Mouse (Mus musculus) embryonic facial prominence, embryonic 13.5 days (tissue): ENCODE data around the gene Rbm4. TPM values are rescaled to one million over a fixed set of nuclear protein-coding genes. Genes with fewer than 3 reads are reported as not detected.
A peak's percentile ranks its signal among the peaks of the same experiment; 100 is the strongest.
"Not testable (repeated sequence)": the region's sequence is repeated elsewhere in the genome, so short reads cannot be mapped to it uniquely, and the experiment has no call there.

Source experiments
- ATAC-seq: fragments of 200-750 bp; cut with Nextera tagmentation; 2 replicates; pipeline ENCODE4 v1.8.0; 2017; ENCODE audit warnings: low read depth; ENCODE audit not compliant: insufficient number of reproducible peaks, insufficient read depth, low FRiP score, low TSS enrichment
- H3K27ac ChIP-seq: fragments of 300-500 bp; sonication (generic); 2 replicates; pipeline ENCODE4 v1.5.1; 2015; ENCODE audit warnings: moderate library complexity, mild to moderate bottlenecking, inconsistent platforms
- H3K27me3 ChIP-seq: fragments of 300-500 bp; sonication (generic); 2 replicates; pipeline ENCODE4 v1.6.1; 2015; ENCODE audit warnings: mild to moderate bottlenecking, inconsistent platforms
- H3K36me3 ChIP-seq: fragments of 300-500 bp; sonication (generic); 2 replicates; pipeline ENCODE4 v1.6.1; 2015; ENCODE audit warnings: mild to moderate bottlenecking, inconsistent platforms
- H3K4me1 ChIP-seq: fragments of 300-500 bp; sonication (generic); 2 replicates; pipeline ENCODE4 v1.6.1; 2015; ENCODE audit warnings: inconsistent platforms
- H3K4me2 ChIP-seq: fragments of 300-500 bp; sonication (generic); 2 replicates; pipeline ENCODE4 v1.6.1; 2015; ENCODE audit warnings: moderate library complexity, mild to moderate bottlenecking, inconsistent platforms
- H3K4me3 ChIP-seq: fragments of 300-500 bp; sonication (generic); 2 replicates; pipeline ENCODE4 v1.5.1; 2015; ENCODE audit warnings: mild to moderate bottlenecking, inconsistent platforms
- H3K9ac ChIP-seq: fragments of 300-500 bp; sonication (generic); 2 replicates; pipeline ENCODE4 v1.6.1; 2015; ENCODE audit warnings: mild to moderate bottlenecking, inconsistent platforms
- H3K9me3 ChIP-seq: fragments of 300-500 bp; sonication (generic); 2 replicates; pipeline ENCODE4 v1.6.1; 2016; ENCODE audit warnings: inconsistent platforms
- WGBS: fragments of 180-500 bp; shearing (Covaris S2); methylation state at CpG from one replicate; pipeline ENCODE4 v1.1.7; 2015; ENCODE audit warnings: mixed read lengths; 5-methylcytosine and 5-hydroxymethylcytosine counted together
- polyA plus RNA-seq: library from polyadenylated mRNA; unstranded; fragments of >200 nt; fragmentation: Nextera tagmentation; extraction: Ambion mirVana; gene quantifications from 2 replicates; pipeline ENCODE4 v1.2.1, GENCODE M21; 2015

The Rbm4 gene
- polyA plus RNA-seq, 1 experiment from 2014 or later: 82.5 TPM

DNA sequence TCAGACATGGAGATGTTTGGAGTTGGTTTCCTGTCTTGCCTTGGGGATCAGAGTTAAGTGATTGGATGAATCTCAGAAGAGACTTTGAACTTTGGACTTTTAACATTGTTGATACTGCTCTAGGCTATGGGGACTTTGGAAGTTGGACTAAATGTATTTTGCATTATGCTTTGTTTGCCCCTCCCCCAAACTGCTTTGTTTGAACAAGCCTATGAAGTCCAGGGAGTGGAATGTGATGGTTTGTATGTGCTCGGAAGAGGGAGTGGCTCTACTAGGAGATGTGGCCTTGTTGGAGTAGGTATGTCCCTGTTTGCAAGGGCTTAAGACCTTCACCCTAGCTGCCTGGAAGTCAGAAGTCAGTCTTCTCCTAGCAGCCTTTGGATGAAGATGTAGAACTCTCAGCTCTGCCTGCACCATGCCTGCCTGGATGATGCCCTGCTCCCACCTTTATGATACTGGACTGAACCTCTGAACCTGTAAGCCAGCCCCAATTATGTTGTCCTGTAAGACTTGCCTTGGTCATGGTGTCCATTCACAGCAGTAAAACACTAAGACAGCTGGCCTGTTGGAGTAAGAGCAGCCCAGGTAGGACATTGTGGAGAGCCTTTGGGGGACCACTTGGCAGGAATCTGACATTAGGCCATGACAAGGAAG lies 23.6 kb upstream of the Rbm4 start:
- no peak overlapping the region for H3K4me3 ChIP-seq
- 0 out of 2 replicates have a peak, but pooled peaks cover 2% of the 10 kb centered on the region for H3K4me1 ChIP-seq
- WGBS: 63% methylated on average over 1 of the region's 1 CpGs
- ATAC-seq: no peak
- H3K4me2 ChIP-seq: no peak overlapping the region
- H3K27ac ChIP-seq: no peak overlapping the region
- no peaks in the 10 kb centered on the region; the same call in 1 of the 2 replicates for H3K9me3 ChIP-seq
- H3K9ac ChIP-seq: no peak overlapping the region
- no peaks in the 10 kb centered on the region for H3K36me3 ChIP-seq
- no peaks in the 10 kb centered on the region for H3K27me3 ChIP-seq

DNA sequence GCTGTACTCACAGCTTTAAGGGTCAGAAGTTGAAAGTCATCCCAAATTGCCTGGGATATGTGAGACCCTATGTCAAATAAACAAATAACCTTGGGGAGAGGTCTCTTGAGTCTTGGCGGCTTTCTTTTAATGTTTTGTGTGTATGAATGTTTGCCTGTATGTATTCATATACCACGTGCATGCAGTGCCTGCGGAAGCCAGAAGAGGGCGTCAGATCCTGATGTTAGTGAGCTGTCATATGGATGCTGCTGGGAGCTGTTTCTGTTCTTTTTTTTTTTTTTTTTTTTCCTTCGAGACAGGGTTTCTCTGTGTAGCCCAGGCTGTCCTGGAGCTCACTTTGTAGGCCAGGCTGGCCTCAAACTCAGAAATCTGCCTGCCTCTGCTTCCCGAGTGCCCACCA lies 19.3 kb upstream of the Rbm4 start:
- Histone ChIP-seq H3K9ac (no peak overlapping the region), H3K36me3 (no peaks in the 10 kb centered on the region), H3K4me3 (no peak overlapping the region), H3K27ac (no peak overlapping the region), H3K27me3 (no peaks in the 10 kb centered on the region), H3K4me1 (peaks cover 20% of the 10 kb centered on the region), H3K9me3 (no peaks in the 10 kb centered on the region; the same call in 1 of the 2 replicates), H3K4me2 (no peak overlapping the region)
- ATAC-seq: no peak
- 80% methylated on average over 6 of the region's 6 CpGs for WGBS

- H3K9me3 ChIP-seq, H3K27me3 ChIP-seq, H3K36me3 ChIP-seq, ATAC-seq: not testable (repeated sequence)
- H3K27ac ChIP-seq: peak overlapping the region; percentile 96
- H3K9ac ChIP-seq: peak overlapping the region; percentile 91
- peaks cover 26% of the 10 kb centered on the region for H3K4me1 ChIP-seq
- H3K4me2 ChIP-seq: peak overlapping the region; percentile 56
- 76% methylated on average over 8 of the region's 8 CpGs for WGBS
- peak overlapping the region; percentile 84 for H3K4me3 ChIP-seq
These were observed 18.7 kb upstream of the Rbm4 start for GRCm38 (mm10) chr19:4812334-4812949.

DNA sequence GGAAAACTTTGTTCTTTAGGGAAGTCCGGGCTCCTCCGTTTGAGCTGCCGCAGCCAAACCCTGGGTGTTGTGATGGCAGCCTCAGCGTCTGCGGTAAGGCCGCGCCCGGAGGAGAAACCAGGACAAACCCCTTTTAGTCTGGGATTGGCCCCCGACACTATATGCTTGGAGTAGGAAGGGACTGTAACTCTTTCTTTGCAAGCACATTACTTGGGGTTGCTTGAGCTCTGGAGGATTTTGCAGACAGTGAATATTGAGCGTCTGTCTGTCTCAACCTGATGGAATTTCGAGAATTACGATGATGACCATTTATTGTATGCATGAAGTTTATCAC lies 18.2 kb upstream of the Rbm4 start:
- Histone ChIP-seq H3K27ac (peak overlapping the region; percentile 96), H3K4me2 (peak overlapping the region; percentile 56), H3K9ac (peak overlapping the region; percentile 91), H3K9me3 (no peaks in the 10 kb centered on the region; the same call in 1 of the 2 replicates), H3K36me3 (0 out of 2 replicates have a peak, but pooled peaks cover 4% of the 10 kb centered on the region), H3K4me3 (peak overlapping the region; percentile 84), H3K4me1 (peaks cover 26% of the 10 kb centered on the region), H3K27me3 (no peaks in the 10 kb centered on the region)
- peak; percentile 38 for ATAC-seq
- WGBS: 5% methylated on average over 12 of the region's 12 CpGs

- peak; percentile 98 for ATAC-seq
- H3K36me3 ChIP-seq: 0 out of 2 replicates have a peak, but pooled peaks cover 4% of the 10 kb centered on the region
- H3K9ac ChIP-seq: peak within 1 kb of the TSS; percentile 91
- H3K4me2 ChIP-seq: peak within 1 kb of the TSS; percentile 75
- H3K27me3 ChIP-seq: no peaks in the 10 kb centered on the region
- peaks cover 26% of the 10 kb centered on the region for H3K4me1 ChIP-seq
- WGBS: under 1% methylated on average over 83 of the region's 83 CpGs
- H3K9me3 ChIP-seq: no peaks in the 10 kb centered on the region; the same call in 1 of the 2 replicates
- peak within 1 kb of the TSS; percentile 96 for H3K27ac ChIP-seq
- H3K4me3 ChIP-seq: peak within 1 kb of the TSS; percentile 84
These were observed 17.6 kb upstream of the Rbm4 start, which contains the start of the genes Gm21992 and Rbm14 for GRCm38 (mm10) chr19:4811063-4811908. Gm21992 (minus strand) TSS chr19:4811612. Rbm14 (minus strand) TSS chr19:4811634.

- Histone ChIP-seq H3K27ac (peak overlapping the region; percentile 96), H3K36me3 (0 out of 2 replicates have a peak, but pooled peaks cover 4% of the 10 kb centered on the region), H3K9me3 (no peaks in the 10 kb centered on the region; the same call in 1 of the 2 replicates), H3K4me1 (peaks cover 26% of the 10 kb centered on the region), H3K4me2 (peak overlapping the region; percentile 75), H3K27me3 (no peaks in the 10 kb centered on the region), H3K4me3 (peak overlapping the region; percentile 84), H3K9ac (peak overlapping the region; percentile 91)
- WGBS: under 1% methylated on average over 15 of the region's 17 CpGs
- no peak for ATAC-seq
These were observed 17.0 kb upstream of the Rbm4 start for GRCm38 (mm10) chr19:4810746-4811062.

DNA sequence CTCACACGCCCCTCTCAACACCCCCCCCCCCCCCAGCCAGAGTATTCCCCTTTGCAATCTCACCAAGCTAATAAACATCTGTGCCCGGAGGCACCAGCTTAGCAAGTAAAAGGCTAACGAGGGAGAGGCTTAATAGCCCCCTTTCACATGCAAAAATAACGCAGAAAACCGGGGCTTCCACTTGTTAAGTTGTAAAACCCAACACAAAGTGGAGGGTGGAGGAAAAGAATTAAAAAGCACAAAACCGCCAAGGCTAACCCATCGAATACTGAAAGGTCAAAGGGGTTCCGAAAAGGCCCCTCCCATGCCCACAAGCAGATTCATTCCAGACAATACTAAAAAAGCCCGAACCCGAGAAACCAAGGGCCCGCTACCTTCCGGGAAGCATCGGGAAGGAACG lies 16.6 kb upstream of the Rbm4 start:
- H3K27ac ChIP-seq: peak overlapping the region; percentile 96
- H3K4me3 ChIP-seq: peak overlapping the region; percentile 84
- H3K9ac ChIP-seq: peak overlapping the region; percentile 91
- H3K27me3 ChIP-seq: no peaks in the 10 kb centered on the region
- H3K36me3 ChIP-seq: 0 out of 2 replicates have a peak, but pooled peaks cover 4% of the 10 kb centered on the region
- no peaks in the 10 kb centered on the region for H3K9me3 ChIP-seq
- WGBS: under 1% methylated on average over 14 of the region's 14 CpGs
- ATAC-seq: no peak
- peaks cover 26% of the 10 kb centered on the region for H3K4me1 ChIP-seq
- H3K4me2 ChIP-seq: peak overlapping the region; percentile 75

DNA sequence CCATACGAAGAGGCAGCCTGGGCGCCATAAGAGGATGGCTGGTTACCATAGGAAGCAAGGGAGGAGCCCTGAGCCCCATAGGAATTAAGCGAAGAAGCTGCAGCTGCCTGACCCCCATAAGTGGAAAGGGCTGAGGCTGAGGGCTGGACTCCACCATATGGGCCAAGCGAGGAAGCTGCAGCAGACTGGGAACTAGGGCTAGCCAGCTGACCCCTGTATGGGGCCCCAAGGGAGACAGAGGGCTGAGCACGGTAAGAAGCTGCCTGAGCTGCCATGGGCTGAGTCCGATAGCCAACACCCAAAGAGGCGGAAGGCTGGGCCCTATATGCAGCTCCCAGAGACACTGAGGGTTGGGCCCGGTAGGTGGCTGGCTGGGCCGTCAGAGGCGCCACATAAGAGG lies 9.6 kb upstream of the Rbm4 start:
- H3K4me2 ChIP-seq: no peak overlapping the region
- peaks cover 8% of the 10 kb centered on the region; the same call in 1 of the 2 replicates for H3K4me1 ChIP-seq
- no peak overlapping the region for H3K4me3 ChIP-seq
- peaks cover 62% of the 10 kb centered on the region for H3K36me3 ChIP-seq
- no peak overlapping the region for H3K27ac ChIP-seq
- WGBS: 86% methylated on average over 10 of the region's 10 CpGs
- no peaks in the 10 kb centered on the region for H3K27me3 ChIP-seq
- H3K9me3 ChIP-seq: no peaks in the 10 kb centered on the region
- no peak overlapping the region for H3K9ac ChIP-seq
- no peak for ATAC-seq

GRCm38 (mm10) chr19:4802691-4803091 lies 9.0 kb upstream of the Rbm4 start:
- ATAC-seq: no peak
- Histone ChIP-seq H3K9me3 (no peaks in the 10 kb centered on the region), H3K4me2 (no peak overlapping the region), H3K4me1 (0 out of 2 replicates have a peak, but pooled peaks cover 2% of the 10 kb centered on the region), H3K9ac (no peak overlapping the region), H3K27ac (no peak overlapping the region), H3K4me3 (no peak overlapping the region), H3K36me3 (peaks cover 67% of the 10 kb centered on the region), H3K27me3 (no peaks in the 10 kb centered on the region)
- WGBS: 94% methylated on average over 7 of the region's 7 CpGs

DNA sequence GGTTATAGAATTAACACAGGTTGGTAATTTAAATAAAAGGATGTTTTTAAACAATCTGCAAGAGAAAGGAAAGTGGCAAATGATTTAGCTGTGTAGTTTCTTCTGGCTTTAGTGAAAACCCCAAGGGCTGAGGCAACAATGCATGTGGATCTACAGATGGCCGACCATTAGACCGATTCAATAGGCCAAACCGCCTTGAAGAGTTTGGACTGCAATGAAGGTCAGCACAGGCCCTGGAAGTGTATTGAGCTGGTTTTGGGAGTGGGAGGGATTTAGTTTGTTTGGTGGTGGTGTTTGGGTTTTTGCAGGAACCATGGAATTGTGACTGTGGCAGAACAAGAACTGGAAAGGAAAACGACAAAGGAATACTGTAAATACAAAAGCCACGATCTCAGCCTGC lies 5.4 kb upstream of the Rbm4 start:
- no peaks in the 10 kb centered on the region for H3K9me3 ChIP-seq
- no peak overlapping the region for H3K27ac ChIP-seq
- no peak for ATAC-seq
- H3K36me3 ChIP-seq: peaks cover 70% of the 10 kb centered on the region
- no peak overlapping the region for H3K9ac ChIP-seq
- WGBS: 96% methylated on average over 5 of the region's 5 CpGs
- H3K4me3 ChIP-seq: no peak overlapping the region
- H3K4me1 ChIP-seq: peaks cover 10% of the 10 kb centered on the region; the same call in 1 of the 2 replicates
- no peak overlapping the region for H3K4me2 ChIP-seq
- no peaks in the 10 kb centered on the region for H3K27me3 ChIP-seq

- H3K9ac ChIP-seq: no peak overlapping the region
- no peaks in the 10 kb centered on the region for H3K9me3 ChIP-seq
- H3K4me1 ChIP-seq: peaks cover 10% of the 10 kb centered on the region; the same call in 1 of the 2 replicates
- no peak overlapping the region for H3K27ac ChIP-seq
- no peak for ATAC-seq
- H3K4me3 ChIP-seq: no peak overlapping the region
- H3K27me3 ChIP-seq: no peaks in the 10 kb centered on the region
- no peak overlapping the region for H3K4me2 ChIP-seq
- peaks cover 58% of the 10 kb centered on the region for H3K36me3 ChIP-seq
- WGBS: 95% methylated on average over 2 of the region's 2 CpGs
These were observed 4.1 kb upstream of the Rbm4 start for GRCm38 (mm10) chr19:4797846-4798245.
